Mouse (Mus musculus): ENCODE measurements at regions not wholly inside any gene's neighbourhood (a gene's known extent, or its start where the extent isn't known, plus 50 kb on each side); places are given as distances from the start of the nearest gene placed in this dataset.

DNA sequence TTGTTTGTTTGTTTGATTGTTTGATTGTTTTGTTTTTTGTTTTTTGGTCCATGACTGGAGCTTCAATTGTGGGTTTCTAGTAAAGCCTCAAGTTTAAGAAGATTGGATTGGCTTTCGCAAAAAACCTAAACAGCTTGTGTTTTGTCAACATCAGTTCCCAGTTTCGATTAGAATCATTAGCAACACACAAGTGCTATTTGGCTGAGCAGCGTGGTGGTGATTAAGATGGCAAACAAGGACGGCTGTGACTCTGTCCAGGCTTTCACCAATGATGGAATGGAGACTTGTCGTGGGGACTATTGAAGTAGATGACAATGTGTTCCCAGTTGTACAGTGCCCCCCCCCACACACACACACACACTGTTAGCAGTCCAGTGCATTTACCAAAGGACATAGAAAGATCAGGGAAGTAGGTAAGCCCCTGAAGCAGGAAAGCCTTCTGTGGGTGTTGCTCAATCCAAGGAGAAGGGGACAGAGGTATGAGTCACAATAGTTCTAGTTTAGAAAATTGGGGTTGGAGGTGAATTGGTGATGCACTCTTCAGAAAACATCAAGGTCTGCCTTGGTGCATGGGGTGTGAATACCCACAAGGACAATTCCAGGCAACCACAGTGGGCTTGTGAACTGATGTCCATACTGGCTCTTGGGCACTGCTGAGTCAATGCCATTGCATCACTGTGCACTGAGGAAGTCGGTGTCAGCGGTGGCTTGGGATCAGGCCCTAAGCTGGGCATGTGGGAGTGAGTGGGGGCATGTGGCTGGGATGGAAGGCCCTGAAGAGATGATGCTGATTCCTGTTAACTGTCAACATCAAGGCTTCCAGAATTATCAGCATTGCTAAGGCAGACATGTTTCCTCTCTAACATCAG, 174.5 kb upstream of the Cox10 start:
- TF ChIP-seq POLR2A (IDR thresholded peaks at IDR 0.05; ENCODE audit: borderline replicate concordance, extremely low read depth, insufficient read depth, insufficient read length, poor library complexity, severe bottlenecking) (no peak), CTCF (IDR thresholded peaks at IDR 0.05; ENCODE audit: borderline replicate concordance, extremely low read depth, insufficient read depth, insufficient read length) (no peak)

Data from brain, embryonic 14.5 days (tissue).